Mouse (Mus musculus): ENCODE data around the gene Gm10428. TPM values are rescaled to one million over a fixed set of nuclear protein-coding genes. Genes with fewer than 3 reads are reported as not detected.

Gm10428 gene
- polyA plus RNA-seq (2016; fragmentation: Nextera tagmentation; extraction: Ambion mirVana), result not detected in 2 replicates

- H3K27ac ChIP-seq (replicated peaks), result no peak within 1 kb of the TSS
- peaks cover 10% of the 10 kb centered on the region for H3K4me1 ChIP-seq
- peaks cover 40% of the 10 kb centered on the region for H3K27me3 ChIP-seq (ENCODE audit: low read depth, poor library complexity, severe bottlenecking)
- no peak within 1 kb of the TSS for H3K4me3 ChIP-seq
- DNase-seq (ENCODE audit: low spot score), result no peak
- no peaks in the 10 kb centered on the region for H3K36me3 ChIP-seq
- WGBS, result 89% methylated on average over 8 of the region's 8 CpGs
- no peaks in the 10 kb centered on the region for H3K9me3 ChIP-seq (replicated peaks)
Observed at GRCm38 (mm10) chr11:62752780-62753179, at the start of gene Gm10428. Gene Gm10428, plus strand, starts transcription at chr11:62753100.

DNA sequence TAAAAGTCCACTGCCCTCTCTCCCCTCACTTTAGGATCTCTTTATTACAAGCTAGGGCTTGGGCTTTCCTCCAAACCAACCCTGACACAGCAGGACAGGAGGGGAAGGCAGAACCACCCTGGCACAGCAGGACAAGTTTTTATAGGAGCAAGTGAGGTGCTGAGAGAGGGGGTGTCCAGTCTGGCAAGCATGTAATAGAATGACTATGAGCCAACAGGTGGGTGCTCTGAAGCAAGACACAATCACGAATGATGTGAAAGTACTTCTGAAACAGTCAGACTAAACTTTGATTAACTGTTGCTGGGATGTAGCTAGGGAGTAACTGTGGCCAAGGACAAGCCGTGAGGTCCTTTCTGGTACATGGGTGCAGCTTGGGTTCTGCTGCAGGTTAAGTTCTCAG is 46.8 kb upstream of the Gm10428 start:
- H3K4me1 ChIP-seq, result no peaks in the 10 kb centered on the region
- no peak overlapping the region for H3K4me3 ChIP-seq
- 89% methylated on average over 2 of the region's 2 CpGs for WGBS
- H3K9me3 ChIP-seq (replicated peaks), result no peaks in the 10 kb centered on the region
- peaks cover 18% of the 10 kb centered on the region; the same call in 1 of the 2 replicates for H3K36me3 ChIP-seq
- H3K27me3 ChIP-seq (ENCODE audit: low read depth, poor library complexity, severe bottlenecking), result no peaks in the 10 kb centered on the region
- no peak overlapping the region for H3K27ac ChIP-seq (replicated peaks)
- no peak for DNase-seq (ENCODE audit: low spot score)

DNA sequence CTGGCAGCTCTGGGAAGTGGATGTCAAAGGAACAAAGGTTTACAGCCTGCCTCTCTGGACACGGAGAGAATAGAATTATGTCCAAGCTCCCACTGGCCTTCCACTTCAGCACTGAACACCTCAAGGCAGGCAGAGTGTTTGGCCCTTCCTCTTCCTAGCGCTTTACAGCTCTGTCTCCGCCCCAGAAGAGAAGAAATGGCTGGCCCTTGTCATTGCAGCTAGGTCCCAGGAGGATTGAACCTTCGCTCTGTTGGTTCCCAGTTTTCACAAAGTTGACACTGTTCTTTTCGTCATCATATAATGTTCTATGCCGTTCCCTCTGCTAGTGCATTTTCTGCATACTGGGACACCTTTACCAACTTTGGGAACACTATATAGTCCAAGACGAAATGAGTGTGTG is 44.6 kb upstream of the Gm10428 start:
- Histone ChIP-seq H3K27me3 (ENCODE audit: low read depth, poor library complexity, severe bottlenecking) (no peaks in the 10 kb centered on the region), H3K4me1 (no peaks in the 10 kb centered on the region), H3K9me3 (replicated peaks) (no peaks in the 10 kb centered on the region), H3K27ac (replicated peaks) (no peak overlapping the region), H3K36me3 (peaks cover 38% of the 10 kb centered on the region), H3K4me3 (no peak overlapping the region)
- no peak for DNase-seq (ENCODE audit: low spot score)
- 85% methylated on average over 7 of the region's 7 CpGs for WGBS

GRCm38 (mm10) chr11:62710657-62711056 is 42.2 kb upstream of the Gm10428 start:
- no peak overlapping the region for H3K4me3 ChIP-seq
- 95% methylated on average over 5 of the region's 5 CpGs for WGBS
- H3K27me3 ChIP-seq (ENCODE audit: low read depth, poor library complexity, severe bottlenecking), result no peaks in the 10 kb centered on the region
- H3K27ac ChIP-seq (replicated peaks), result no peak overlapping the region
- peaks cover 59% of the 10 kb centered on the region for H3K36me3 ChIP-seq
- no peaks in the 10 kb centered on the region for H3K9me3 ChIP-seq (replicated peaks)
- no peaks in the 10 kb centered on the region for H3K4me1 ChIP-seq
- DNase-seq (ENCODE audit: low spot score), result no peak

GRCm38 (mm10) chr11:62728276-62728675 is 24.6 kb upstream of the Gm10428 start:
- 95% methylated on average over 8 of the region's 8 CpGs for WGBS
- no peaks in the 10 kb centered on the region for H3K27me3 ChIP-seq (ENCODE audit: low read depth, poor library complexity, severe bottlenecking)

GRCm38 (mm10) chr11:62731311-62732021 is 21.4 kb upstream of the Gm10428 start, which contains the start of gene Zfp287:
Gene Zfp287, minus strand, starts transcription at chr11:62731905.
- DNase-seq (ENCODE audit: low spot score), result peak; percentile 96
- Histone ChIP-seq H3K27me3 (ENCODE audit: low read depth, poor library complexity, severe bottlenecking) (no peaks in the 10 kb centered on the region), H3K36me3 (peaks cover 26% of the 10 kb centered on the region), H3K27ac (replicated peaks) (peak within 1 kb of the TSS; percentile 95), H3K4me1 (peaks cover 23% of the 10 kb centered on the region), H3K9me3 (replicated peaks) (no peaks in the 10 kb centered on the region), H3K4me3 (peak within 1 kb of the TSS; percentile 77)
- under 1% methylated on average over 48 of the region's 48 CpGs for WGBS

More at GRCm38 (mm10) chr11:62728276-62728675, 24.6 kb upstream of the Gm10428 start:
- Histone ChIP-seq H3K27ac (replicated peaks) (no peak overlapping the region), H3K36me3 (peaks cover 58% of the 10 kb centered on the region), H3K9me3 (replicated peaks) (no peaks in the 10 kb centered on the region), H3K4me3 (no peak overlapping the region), H3K4me1 (peaks cover 23% of the 10 kb centered on the region)
- no peak for DNase-seq (ENCODE audit: low spot score)

- peaks cover 25% of the 10 kb centered on the region for H3K36me3 ChIP-seq
- no peaks in the 10 kb centered on the region for H3K27me3 ChIP-seq (ENCODE audit: low read depth, poor library complexity, severe bottlenecking)
- peaks cover 23% of the 10 kb centered on the region for H3K4me1 ChIP-seq
- 12% methylated on average over 5 of the region's 5 CpGs for WGBS
- DNase-seq (ENCODE audit: low spot score), result no peak
- no peaks in the 10 kb centered on the region for H3K9me3 ChIP-seq (replicated peaks)
- peak overlapping the region; percentile 95 for H3K27ac ChIP-seq (replicated peaks)
- peak overlapping the region; percentile 77 for H3K4me3 ChIP-seq
Observed at GRCm38 (mm10) chr11:62732022-62732387, 20.9 kb upstream of the Gm10428 start.

DNA sequence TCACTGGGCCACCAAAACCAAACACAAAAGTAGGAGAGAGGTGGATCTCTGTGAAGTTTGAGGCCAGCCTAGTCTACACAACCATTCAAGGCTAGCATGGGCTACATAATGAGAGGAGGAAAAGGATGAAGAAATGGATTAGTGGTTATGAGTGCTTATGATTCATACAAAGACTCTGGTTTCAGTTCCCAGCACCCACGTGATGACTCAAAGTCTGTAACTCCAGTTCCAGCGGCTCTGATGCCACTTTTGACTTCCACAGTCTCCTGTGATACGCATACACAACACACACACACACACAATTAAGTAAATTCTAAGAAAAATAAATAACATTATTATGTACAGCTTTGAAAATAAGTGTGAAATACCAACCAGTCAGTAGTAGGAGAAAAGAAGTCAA is 20.2 kb upstream of the Gm10428 start:
- Histone ChIP-seq H3K9me3 (replicated peaks) (no peaks in the 10 kb centered on the region), H3K4me1 (peaks cover 23% of the 10 kb centered on the region), H3K36me3 (peaks cover 19% of the 10 kb centered on the region), H3K27me3 (ENCODE audit: low read depth, poor library complexity, severe bottlenecking) (no peaks in the 10 kb centered on the region), H3K27ac (replicated peaks) (no peak overlapping the region), H3K4me3 (no peak overlapping the region)
- no peak for DNase-seq (ENCODE audit: low spot score)
- 81% methylated on average over 3 of the region's 3 CpGs for WGBS

GRCm38 (mm10) chr11:62741186-62741585 is 11.7 kb upstream of the Gm10428 start:
- Histone ChIP-seq H3K4me3 (no peak overlapping the region), H3K4me1 (peaks cover 4% of the 10 kb centered on the region; the same call in 1 of the 2 replicates), H3K27me3 (ENCODE audit: low read depth, poor library complexity, severe bottlenecking) (peaks cover 13% of the 10 kb centered on the region), H3K27ac (replicated peaks) (no peak overlapping the region), H3K9me3 (replicated peaks) (no peaks in the 10 kb centered on the region), H3K36me3 (no peaks in the 10 kb centered on the region)
- DNase-seq (ENCODE audit: low spot score), result no peak
- WGBS, result 92% methylated on average over 2 of the region's 2 CpGs

- no peak for DNase-seq (ENCODE audit: low spot score)
- WGBS, result 78% methylated on average over 10 of the region's 10 CpGs
- H3K4me3 ChIP-seq, result no peak overlapping the region
Observed at GRCm38 (mm10) chr11:62742261-62742957, 10.5 kb upstream of the Gm10428 start.

DNA sequence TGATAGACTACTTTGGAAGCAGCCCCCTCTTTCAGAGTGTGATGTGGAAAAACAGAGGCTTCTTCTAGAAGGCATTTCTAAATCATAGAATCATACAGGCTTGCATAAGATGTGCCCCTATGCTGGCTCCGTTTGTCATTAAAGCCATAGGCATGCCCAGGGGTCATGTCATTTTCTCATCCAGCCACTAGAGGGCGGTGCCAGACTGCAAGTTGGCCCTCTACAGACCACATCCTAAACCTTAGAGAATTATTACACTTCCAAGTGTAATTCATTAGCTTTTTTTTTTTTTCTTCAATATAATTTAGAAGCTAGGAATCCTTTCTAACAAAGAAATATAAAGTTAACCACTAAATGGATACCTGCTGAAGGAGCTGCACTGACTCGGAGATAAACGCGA is 8.8 kb upstream of the Gm10428 start:
- Histone ChIP-seq H3K27ac (replicated peaks) (no peak overlapping the region), H3K27me3 (ENCODE audit: low read depth, poor library complexity, severe bottlenecking) (peaks cover 39% of the 10 kb centered on the region), H3K9me3 (replicated peaks) (no peaks in the 10 kb centered on the region), H3K4me1 (peaks cover 8% of the 10 kb centered on the region), H3K36me3 (no peaks in the 10 kb centered on the region), H3K4me3 (no peak overlapping the region)
- WGBS, result 47% methylated on average over 5 of the region's 5 CpGs
- peak; percentile 68 for DNase-seq (ENCODE audit: low spot score)

More at GRCm38 (mm10) chr11:62742261-62742957, 10.5 kb upstream of the Gm10428 start:
- Histone ChIP-seq H3K4me1 (peaks cover 8% of the 10 kb centered on the region), H3K36me3 (no peaks in the 10 kb centered on the region), H3K9me3 (replicated peaks) (no peaks in the 10 kb centered on the region), H3K27me3 (ENCODE audit: low read depth, poor library complexity, severe bottlenecking) (peaks cover 25% of the 10 kb centered on the region), H3K27ac (replicated peaks) (no peak overlapping the region)

- Histone ChIP-seq H3K4me1 (peaks cover 8% of the 10 kb centered on the region), H3K27me3 (ENCODE audit: low read depth, poor library complexity, severe bottlenecking) (peaks cover 43% of the 10 kb centered on the region), H3K9me3 (replicated peaks) (no peaks in the 10 kb centered on the region), H3K36me3 (no peaks in the 10 kb centered on the region), H3K4me3 (peak overlapping the region; percentile 56), H3K27ac (replicated peaks) (no peak overlapping the region)
- WGBS, result 3% methylated on average over 27 of the region's 27 CpGs
- peak; percentile 71 for DNase-seq (ENCODE audit: low spot score)
Observed at GRCm38 (mm10) chr11:62746001-62746533, 6.8 kb upstream of the Gm10428 start.

DNA sequence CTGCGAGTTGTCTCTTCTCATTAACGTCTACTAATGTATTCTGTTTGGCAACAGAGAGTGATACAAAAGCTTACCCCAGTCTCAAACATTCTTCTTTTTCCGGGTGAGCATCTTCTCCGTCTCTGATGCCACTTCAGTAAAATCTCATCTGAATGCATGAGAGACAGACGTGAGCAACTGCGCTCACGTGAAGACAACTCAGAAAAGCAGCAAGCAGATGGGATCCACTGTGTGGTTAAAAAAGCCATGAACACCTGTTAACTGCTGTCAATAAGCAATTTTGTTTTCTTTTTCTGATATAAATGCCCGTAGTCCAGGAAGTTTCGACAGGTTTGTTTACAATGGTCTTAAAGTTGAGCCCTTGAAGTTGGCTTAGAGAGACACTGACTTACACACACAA is 5.7 kb upstream of the Gm10428 start:
- DNase-seq (ENCODE audit: low spot score), result no peak
- H3K27ac ChIP-seq (replicated peaks), result no peak overlapping the region
- peaks cover 8% of the 10 kb centered on the region for H3K4me1 ChIP-seq
- no peaks in the 10 kb centered on the region for H3K36me3 ChIP-seq
- no peaks in the 10 kb centered on the region for H3K9me3 ChIP-seq (replicated peaks)
- peaks cover 45% of the 10 kb centered on the region for H3K27me3 ChIP-seq (ENCODE audit: low read depth, poor library complexity, severe bottlenecking)
- H3K4me3 ChIP-seq, result no peak overlapping the region
- WGBS, result 76% methylated on average over 9 of the region's 9 CpGs

Data from midbrain, embryonic 10.5 days (tissue).